Mouse (Mus musculus) CD4-positive, CD25-positive, alpha-beta regulatory T cell, adult 2 months (primary cell): ENCODE measurements around the gene Sec16b.

Experiments
- DNase-seq: peaks from one replicate; pipeline ENCODE4 v3.0.0-alpha.2; 2012; ENCODE audit warnings: low read depth, low spot score

Sec16b gene

GRCm38 (mm10) chr1:157513559-157513958, 7.0 kb downstream of the Sec16b start:
- no peak for DNase-seq

DNA sequence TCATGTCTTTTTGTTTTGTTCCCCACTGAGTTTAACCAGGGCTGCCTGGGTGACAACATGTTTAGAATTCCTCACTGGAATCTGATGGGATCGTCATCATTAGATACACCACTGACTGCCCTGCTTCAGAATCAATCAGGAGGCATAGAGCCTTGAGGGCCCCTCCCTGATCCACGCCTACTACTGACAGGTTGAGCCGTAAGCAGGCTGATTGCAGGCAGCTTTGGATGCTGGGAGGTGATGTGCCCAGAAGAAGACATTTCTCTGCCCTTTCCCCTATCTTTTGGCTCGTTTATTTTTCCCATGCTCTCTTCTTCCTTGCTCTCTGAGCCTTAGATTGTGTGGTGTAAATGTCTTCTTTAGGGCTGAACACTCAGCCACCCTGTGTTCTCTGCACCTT, 7.8 kb downstream of the Sec16b start:
- DNase-seq: no peak

DNA sequence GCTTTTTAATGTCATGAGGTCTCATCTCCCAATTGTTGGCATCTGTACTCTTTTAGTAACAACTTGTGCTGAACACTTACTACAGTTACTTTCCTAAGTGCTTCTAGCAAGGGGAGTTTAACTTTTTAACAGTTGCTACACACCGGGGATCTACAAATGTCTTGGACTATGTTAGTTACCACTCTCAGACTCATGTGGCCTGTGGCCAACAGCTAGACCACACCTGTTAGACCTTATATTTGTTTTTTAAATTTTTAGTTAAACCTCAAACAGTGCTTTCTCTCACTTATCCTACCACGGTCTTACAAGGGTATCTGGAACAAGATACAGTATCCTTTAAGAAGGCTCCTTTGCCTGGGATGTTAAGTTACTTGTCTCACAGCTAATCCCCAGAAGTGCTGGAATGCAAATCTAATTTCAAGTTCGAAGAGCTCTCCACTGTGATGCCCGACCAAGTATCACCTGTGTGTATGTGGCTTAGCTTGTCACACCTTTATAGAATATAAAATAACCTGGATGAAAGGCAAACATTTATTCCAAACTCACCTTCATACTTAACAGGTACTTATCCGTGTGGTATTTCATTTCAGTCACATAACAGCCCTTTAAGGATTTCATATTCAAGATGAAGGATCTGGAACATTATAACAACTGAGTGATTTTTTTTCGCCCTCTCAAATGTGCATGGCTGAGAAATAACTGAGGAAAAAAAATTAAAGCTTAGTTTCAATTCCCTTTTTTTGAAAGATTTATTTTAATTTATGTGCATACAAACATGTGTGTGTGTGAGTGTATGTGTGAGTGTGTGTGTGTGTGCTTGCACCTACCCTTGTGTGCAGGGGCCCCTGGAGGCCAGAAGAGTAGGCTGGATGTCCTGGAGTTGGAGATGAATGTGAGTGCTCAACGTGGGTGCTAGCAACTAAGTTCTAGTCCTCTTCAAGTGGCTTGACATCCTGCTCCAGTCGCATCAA, 10.6 kb downstream of the Sec16b start:
- no peak for DNase-seq

- DNase-seq: no peak
These were observed 11.6 kb downstream of the Sec16b start for GRCm38 (mm10) chr1:157518111-157518523.

- no peak for DNase-seq
These were observed 12.9 kb downstream of the Sec16b start for GRCm38 (mm10) chr1:157519396-157519795.

- no peak for DNase-seq
These were observed 15.8 kb downstream of the Sec16b start for GRCm38 (mm10) chr1:157522322-157522721.

DNA sequence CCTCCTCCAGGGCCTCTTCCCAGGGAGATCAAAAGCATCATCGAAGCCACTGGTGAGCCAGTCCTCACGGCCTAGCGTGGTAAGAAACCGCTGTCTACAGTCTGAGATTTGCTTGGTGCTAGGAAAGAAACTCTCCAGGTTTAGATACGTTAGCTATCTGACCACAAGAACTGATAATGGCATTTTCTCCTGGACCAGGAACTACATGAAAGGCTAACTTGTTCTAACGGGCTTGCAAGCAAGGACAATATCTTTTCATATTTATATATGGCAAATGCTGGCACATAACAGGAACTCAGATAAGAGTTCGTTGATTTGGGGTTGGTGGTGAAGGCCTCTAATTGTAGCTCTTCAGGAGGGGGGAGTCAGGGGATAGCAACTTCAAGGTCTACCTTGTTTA, 18.2 kb downstream of the Sec16b start:
- no peak for DNase-seq

- DNase-seq: no peak
These were observed 19.3 kb downstream of the Sec16b start for GRCm38 (mm10) chr1:157525692-157526354.

DNA sequence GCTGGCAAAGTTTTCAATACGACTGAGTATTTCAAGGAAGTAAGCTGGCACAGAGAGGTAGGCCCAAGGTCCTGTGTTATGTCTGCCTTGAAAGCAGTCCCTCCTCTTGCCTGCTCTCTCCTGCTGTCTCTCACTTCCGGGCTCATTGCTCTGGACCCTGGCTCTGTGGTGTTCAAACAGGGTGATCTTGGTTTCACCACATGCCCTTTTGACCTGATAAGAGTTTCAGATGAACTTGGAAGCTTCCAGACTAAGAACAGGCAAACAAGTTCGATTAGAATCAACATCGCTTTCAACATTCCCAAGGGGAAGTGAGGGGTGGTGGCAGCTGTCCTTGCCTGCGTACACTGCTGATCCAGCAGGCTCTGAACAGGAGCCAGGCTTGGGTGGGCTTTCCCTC, 20.1 kb downstream of the Sec16b start:
- DNase-seq: no peak

- DNase-seq: no peak
These were observed 26.4 kb downstream of the Sec16b start for GRCm38 (mm10) chr1:157532826-157533460.

DNA sequence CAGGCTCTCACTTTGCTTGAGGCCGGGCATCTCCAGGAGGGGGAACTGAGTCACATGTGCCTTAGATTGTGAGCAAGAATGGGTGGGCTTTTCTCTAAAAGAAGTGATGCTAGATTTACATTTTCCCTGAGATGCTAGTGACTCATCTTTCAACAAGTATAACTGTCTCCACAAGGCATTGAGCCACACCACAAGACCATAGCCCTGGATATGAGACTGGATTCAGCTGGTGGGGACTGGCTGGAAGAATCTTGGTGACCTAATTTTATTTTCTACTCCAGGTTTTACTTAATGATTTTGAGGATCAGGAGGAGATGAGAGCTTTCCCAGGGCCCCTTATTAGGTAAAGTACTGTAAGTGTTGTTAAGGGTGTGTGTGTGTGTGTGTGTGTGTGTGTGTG, 29.0 kb downstream of the Sec16b start:
- DNase-seq: no peak

DNA sequence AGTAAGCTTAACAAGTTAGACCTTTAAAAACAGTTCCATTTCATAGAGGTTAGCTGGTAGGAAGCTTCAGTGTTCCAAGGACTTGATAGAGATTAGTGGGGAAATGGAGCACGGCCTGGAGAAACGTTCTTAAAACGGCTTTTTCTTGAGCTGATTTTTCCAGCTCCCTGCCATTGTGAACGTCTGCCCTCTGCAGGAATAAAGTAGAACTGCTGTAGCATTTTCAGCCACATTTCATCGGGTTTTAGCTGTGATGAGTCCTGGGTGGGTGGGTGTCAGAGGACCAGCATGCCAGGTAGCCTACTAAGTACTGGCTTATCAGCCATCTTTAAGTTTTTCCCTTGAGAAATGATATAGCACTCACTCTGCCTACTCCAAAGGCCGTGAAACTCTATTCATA, 29.9 kb downstream of the Sec16b start:
- DNase-seq: peak; percentile 34

DNA sequence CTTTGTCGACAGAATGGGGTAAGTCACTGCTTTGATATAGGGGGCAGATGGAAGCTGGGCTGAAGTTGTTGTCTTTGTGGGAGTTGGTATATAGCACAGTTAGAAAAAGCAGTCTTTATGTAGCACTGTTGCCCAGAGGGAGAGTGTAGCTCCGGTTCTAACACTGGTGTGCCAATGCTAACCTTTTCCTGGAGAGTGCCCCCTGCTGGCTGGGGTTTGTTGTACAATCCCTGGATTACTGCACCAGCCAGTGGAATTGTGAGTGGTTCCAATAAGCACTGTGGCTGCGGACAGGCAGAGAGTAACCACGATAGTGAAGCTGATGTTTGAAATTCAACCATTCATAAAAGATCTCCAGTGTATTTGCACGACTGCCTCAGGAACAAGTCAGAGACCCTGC, 31.1 kb downstream of the Sec16b start:
- peak; percentile 32 for DNase-seq

GRCm38 (mm10) chr1:157545056-157545455, 38.5 kb downstream of the Sec16b start:
- no peak for DNase-seq

DNA sequence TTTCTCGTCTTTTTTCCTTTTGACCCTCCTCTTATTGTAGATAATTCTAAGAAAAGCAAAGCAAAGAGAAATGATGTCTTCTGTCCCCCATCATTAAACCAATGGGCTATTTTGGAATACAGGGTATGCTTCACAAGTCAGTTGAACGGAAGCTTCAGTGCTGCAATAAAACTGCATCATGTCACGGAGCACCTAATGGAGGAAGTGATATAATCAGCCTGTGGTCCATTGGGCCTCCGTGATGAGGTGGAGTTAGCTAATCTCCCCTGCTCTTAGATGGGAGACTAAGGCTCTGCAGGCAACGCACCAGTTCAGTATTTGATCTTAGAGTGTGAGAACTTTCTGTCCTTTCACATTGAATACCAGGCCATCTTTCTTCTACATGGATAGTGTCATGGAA, 41.1 kb downstream of the Sec16b start:
- no peak for DNase-seq

- no peak for DNase-seq
These were observed 43.2 kb downstream of the Sec16b start for GRCm38 (mm10) chr1:157549721-157550120.

- DNase-seq: peak; percentile 81
These were observed 46.4 kb downstream of the Sec16b start for GRCm38 (mm10) chr1:157552749-157553451.

DNA sequence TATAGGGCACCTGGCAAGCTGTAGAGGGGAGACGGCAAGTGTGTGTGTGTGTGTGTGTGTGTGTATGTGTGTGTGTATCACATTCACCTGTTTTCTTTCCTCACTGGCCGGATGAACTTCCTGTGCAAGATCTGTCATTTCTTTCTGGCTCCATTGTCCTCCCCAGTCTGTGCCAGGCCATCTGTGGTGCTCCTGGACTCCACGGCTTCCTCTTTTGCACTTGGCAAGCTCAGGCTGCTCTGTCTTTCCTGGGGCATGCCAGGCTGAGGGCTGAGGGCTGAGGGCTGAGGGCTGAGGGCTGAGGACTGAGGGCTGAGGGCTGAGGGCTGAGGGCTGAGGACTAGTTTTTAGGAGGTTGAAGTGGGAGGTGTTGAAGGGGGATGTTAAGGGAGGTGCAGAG, 47.6 kb downstream of the Sec16b start:
- no peak for DNase-seq

GRCm38 (mm10) chr1:157554686-157555530, 48.4 kb downstream of the Sec16b start:
- peak; percentile 56 for DNase-seq

- DNase-seq: peak; percentile 20
These were observed 49.2 kb downstream of the Sec16b start for GRCm38 (mm10) chr1:157555738-157556137.

GRCm38 (mm10) chr1:157556439-157556838, 49.9 kb downstream of the Sec16b start:
- no peak for DNase-seq
